Mouse (Mus musculus) liver, adult (tissue): Measurements from ENCODE around the gene Lrr1.

ENCODE experiments used
- GATA4 ChIP-seq: IDR thresholded peaks from 2 replicates; pipeline ENCODE4 v1.6.1; 2014; ENCODE audit warnings: mild to moderate bottlenecking, low read length; ENCODE audit not compliant: insufficient replicate concordance

Gene Lrr1

DNA sequence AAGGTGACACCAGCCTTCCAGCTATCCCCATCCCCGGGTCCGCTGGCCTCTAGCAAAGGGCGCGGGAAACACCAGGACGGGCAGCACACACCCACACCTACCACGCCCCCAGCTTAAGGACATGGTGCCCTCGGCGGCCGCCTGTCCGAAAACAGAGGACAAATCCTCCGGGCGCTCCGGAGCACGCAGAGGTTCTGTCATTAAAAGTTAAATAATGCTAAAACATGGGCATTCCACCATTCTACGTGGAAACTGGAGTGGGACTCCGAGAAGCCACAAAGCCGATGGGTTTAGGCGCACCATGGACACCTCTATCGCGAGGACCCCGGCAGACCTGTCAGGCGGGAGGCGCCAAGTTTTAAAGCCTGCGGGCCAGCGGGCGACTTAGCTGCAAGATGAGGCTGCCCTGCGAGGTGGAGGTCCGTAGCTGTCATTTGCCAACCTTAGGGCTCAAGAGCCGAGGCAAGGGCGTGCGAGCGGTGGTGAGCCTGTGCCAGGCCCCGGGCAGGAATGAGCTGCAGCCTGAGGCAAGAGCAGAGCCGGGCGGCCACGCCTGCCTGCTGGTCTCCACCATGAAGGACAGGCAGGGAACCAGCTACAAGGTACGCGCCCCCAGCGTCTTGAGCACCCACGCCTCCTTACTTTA, at the start of gene Lrr1:
Lrr1 (plus strand) TSS at position 354 of the 646 bp plus-strand sequence.
- no peak for TF ChIP-seq GATA4

DNA sequence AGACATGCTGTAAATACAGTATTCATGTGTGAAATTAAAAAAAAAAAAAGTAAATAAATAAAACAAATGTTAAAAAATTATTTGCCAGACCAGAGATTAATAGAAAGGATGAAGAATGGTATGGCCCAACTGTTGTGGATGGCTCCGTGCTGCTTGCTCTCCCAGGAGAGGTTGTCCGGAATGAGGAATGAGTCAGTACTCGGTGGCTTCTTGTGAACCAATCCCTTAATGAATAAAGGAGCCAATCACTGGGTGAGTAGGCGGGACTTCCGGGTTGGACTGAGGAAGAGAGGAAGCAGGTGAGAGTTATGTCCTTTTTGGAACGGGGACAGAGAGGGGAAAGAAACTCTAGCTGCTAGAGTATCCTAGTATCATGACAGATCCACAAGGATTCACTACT, 48.7 kb upstream of the Lrr1 start:
- no peak for TF ChIP-seq GATA4

DNA sequence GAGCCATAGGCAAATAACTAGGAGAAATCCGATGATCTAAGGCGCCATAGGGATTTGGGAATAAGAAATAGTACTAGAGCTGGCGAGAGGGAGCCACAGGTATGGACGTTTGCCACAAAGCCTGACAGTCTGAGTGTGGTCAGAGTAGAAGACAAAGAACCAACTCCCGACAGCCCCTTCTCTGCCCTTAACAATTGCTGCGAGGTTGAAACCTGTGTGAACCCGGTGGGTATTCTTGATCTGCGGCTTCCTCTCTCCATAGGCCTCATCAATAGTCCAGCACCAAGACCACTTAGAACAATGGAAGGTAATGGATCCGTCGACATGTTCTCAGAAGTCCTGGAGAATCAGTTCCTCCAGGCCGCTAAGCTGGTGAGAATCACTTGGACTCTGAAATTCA, 45.8 kb upstream of the Lrr1 start:
- TF ChIP-seq GATA4, result no peak

DNA sequence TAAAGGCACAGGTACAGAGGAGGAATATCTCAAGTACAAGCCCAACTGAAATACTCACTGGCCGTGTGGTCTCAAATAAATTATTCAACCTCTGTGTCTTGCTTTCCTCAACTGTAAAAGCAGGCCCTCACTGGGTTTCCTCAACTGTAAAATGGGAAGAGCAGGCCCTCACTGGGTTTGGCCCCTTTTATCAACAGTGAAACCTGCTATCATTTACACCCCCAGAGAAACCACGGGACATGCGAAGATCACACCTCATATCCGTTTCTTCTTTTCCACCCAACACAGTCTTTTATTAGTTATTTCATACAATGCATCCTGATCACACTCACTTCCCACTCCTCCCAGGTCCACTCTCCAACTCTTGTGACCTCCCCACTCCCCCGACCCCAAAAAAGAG, 43.5 kb upstream of the Lrr1 start:
- TF ChIP-seq GATA4, result no peak

DNA sequence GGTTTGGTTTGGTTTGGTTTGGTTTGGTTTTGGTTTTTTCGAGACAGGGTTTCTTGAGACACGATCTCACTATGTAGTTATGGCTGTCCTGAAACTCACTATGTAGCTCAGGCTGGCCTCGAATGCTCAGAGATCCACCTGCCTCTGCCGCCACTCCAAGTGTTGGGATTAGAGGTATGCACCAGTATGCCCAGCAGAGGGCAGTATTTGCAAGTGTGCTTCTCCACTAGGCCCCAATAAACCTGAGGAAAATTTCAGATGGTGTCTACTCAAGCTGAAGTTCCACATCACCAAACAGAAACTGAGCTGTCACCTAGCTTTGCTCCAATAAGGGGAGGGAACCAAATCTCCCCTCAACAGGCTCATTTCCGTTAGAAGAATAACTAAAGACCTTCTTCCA, 41.4 kb upstream of the Lrr1 start:
- TF ChIP-seq GATA4, result no peak

DNA sequence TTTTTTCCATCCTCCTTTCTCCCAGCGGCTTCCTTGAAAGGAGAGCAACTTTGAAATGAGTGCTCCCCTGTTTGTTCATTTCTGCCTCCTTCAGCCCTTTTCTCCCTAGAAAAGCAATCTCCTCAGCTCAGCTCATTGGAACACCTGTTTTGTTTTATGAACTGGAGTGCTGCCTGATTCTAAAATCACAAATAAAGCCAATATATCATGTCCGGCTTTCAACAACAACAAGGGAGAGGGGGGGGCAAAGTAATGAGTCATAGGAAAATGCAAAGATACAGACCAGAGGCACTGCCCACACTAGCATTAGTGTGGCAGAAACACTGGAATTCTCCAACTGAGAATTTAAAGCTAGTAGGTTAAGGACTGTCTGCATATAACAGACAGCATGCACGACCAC, 41.0 kb upstream of the Lrr1 start:
- no peak for TF ChIP-seq GATA4

DNA sequence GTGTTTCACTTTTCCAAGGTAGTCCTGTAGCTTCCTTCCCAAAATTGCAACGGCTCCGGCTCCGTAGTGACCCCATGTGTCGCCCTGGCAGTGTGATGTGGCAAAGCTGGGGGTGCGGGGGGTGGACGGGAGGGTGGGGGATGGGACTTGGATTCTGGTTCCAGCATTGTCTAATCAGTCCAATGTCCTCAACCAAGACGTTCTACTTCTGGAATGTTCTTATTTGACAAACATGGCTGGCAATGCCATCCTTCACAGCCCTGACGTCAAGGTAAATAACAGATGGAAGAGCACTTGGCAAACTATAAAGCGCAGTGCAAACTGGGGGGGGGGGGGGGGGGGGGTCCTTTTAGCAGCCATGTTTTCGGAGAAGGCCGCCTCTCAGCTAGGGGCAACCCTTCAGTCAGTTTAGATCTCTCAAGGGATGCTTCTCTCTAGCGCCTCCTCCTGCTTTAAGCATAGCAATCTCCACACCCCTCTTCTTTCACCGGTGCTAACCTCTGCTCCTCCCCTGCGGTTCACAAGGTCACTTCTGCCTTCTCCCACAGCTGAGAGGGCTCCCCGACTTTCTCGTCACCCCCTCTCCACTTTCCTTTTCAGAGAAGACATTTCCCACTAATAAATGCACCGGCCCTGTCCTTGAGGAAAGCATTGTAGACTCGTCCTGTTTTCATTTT, 38.8 kb upstream of the Lrr1 start:
- TF ChIP-seq GATA4, result no peak

DNA sequence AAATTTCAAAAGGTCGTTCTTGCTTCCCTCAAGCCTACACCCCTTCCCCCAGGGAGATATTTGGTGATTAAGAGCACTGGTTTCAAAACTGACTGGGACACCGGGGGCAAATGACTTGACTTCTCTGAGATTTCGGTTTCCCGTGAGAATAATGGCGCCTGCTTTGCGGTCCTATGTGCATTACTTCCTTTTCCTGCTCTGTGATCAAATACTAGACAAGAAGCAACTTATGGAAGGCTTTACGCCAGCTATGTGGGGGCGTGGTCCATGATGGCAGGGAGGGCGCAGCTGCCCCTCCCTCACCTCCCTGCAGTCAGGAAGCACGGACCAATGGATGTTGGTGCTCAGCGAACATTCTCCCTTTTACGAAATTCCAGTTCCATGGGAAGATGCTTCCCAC, 38.1 kb upstream of the Lrr1 start:
- TF ChIP-seq GATA4, result no peak

DNA sequence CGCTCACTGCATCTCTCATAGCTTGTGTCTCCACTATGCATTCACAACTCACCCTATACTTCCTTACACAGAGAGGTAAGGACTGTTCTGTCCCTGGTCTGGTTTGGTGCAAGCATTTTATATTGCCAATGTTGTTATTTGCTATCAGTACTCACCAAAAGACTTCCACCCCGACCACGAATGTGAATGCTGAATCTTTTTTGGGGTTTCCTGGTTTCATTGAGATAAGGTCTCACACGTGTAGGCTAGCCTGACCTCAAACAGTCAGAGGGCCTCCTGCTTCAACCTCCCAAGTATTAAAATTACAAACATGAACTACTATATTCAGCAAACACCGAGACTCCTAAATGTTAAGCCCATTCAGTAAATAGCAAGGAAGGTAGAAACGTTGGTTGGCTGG, 37.3 kb upstream of the Lrr1 start:
- no peak for TF ChIP-seq GATA4

DNA sequence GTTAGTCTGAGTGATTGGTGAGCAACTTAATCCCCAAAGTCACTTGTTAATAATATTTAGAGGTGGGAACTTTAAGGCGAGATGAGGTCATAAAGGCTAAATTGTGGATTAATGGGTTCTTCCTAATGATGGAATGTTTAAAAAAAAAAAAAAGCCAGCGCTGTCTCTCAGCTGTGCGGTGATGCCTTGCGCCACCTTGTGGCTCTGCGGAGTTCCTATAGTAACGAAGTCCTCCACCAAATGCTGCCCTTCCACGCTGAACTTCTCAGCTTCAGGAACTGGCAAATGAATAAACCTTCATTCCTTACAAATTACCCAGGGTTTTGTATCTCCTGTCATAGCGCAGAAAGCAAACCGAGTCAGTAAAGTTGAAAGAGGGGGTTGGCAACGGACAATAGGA, 36.6 kb upstream of the Lrr1 start:
- no peak for TF ChIP-seq GATA4

DNA sequence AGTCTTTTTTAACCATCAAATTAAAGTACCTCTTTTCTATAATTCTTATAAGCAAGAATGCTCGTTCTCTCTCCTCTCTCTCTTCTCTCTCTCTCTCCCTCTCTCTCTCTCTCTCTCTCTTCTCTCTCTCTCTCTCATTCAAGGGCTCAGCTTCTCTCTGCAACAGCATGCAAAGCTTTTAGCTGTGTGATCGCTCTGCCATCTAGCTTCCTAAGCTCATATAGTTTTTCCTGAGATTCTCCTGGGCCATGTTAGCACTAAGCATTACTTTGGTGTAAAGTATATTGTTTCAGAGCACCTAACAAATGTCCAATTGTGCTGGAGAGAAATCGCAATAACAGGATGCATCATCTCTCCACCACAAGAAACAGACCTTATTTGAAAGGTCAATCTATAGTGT, 29.4 kb upstream of the Lrr1 start:
- TF ChIP-seq GATA4, result no peak

DNA sequence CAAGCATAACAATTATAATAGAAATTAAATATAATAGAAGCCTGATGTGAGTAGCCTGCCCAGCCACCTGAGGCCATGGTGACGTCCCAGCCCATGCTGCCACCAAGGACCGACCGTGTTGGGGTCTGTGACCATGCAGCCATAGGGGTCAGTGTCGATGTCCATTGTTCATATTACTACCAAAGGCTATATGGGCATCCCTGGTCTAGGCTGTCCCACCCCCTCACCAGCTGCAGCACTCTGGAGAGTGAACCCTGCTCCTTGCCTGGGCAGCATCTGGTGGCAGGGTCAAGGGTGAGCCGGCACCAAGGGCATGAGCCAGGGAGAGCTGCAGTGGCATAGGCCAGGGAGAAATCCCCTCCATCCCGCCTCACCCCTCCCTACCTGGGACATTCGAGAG, 28.8 kb upstream of the Lrr1 start:
- no peak for TF ChIP-seq GATA4

DNA sequence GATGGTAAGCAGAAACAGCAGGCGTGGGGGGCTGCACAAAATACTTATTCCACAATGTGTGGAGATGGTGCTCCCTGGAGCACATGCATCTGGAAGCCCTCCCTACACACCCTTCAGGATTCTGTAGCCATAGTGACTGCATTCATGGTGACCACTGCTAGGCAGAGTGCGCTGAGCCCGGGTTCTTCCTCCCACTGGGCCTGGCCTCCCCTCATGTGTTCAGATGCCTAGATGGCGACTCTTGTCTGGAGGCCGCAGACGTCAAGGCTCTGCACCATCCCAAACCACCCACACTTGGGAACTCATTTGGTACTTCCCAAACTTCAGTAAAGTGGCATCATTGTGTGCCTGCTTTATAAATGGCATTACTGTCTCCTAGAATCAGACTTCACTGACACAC, 25.2 kb upstream of the Lrr1 start:
- TF ChIP-seq GATA4, result no peak

DNA sequence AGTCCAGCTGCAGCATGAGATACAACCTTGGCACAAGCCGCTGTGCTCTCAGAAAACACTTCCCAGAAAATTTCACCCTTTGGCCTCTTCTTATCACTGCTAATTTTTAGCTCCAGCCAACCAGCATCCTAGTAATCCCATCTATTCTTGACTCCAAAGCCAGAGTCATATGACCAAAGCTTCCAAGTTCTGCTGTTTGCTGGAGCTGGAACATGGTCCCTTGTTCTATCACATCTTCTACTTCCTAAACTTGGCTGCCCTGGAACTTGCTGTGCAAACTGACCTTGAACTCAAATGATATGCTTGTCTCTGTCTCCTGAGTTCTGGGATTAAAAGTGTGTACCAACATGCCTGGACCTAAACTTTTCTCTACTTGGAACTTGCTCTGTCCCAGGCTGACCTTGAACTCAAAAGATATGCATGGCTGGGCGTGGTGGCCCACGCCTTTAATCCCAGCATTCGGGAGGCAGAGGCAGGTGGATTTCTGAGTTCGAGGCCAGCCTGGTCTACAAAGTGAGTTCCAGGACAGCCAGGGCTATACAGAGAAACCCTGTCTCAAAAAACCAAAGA, 21.4 kb upstream of the Lrr1 start:
- no peak for TF ChIP-seq GATA4

DNA sequence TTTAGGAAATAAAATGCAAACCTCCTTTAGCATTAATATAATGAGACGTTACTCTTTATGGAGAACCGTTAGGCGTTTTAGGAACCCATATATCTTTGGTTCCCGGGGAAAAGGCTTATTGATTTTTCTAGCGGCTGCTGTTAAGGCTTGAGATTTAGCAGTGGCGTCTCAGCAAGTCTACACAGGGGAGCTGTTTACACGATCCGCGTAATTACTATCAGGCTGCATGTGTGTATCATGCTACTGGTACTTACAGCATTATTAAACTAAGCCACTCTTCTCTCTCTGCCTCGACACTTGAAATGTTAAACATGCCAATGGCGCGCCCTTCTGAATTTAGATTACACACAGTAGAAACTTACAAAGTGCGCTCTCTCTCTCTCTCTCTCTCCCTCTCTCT, 18.6 kb upstream of the Lrr1 start:
- TF ChIP-seq GATA4, result no peak

DNA sequence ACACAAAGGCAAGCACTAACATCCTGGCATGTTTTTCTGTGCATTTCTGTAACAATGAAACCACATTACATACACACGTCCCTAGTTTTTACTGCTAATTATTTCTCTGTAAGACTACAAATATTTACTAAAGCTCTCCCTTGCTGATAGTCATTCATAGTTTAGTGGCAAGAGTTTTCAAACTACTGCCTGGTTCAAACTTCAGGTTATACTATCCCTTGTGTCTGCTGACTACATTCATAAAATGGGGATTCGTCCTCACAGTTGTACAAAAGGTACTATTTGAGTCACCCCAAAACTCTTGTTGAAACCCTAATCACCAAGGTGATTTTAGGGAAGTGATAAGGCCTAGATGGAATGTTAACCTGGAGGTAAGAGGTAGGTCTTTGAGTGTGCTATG, 12.7 kb upstream of the Lrr1 start:
- no peak for TF ChIP-seq GATA4

DNA sequence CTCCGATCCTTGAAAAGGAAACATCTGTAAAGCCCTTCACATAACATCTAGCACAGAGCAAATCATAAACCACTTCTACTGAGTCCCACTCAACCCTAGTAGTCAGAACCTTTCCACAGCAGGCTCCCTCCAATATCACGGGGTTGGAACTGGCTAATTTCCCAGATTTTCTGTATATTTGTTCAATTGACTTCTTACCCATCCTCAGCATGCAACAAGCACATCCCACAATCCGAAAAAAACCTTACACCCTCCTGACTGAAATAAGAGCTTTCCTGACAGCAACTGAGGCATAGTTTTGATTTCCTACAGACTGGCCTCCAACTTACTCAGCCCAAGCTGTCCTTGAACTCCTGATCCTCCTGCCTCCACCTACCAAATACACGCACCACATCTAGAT, 12.2 kb upstream of the Lrr1 start:
- no peak for TF ChIP-seq GATA4
